Mouse (Mus musculus) c-Kit-positive CD71-negative TER-119-negative erythroid progenitor cells, embryonic 14.5 days (primary cell): ENCODE data around the gene Apbb2.
A peak's percentile ranks its signal among the peaks of the same experiment; 100 is the strongest.

Source experiments
- DNase-seq: peaks from one replicate; pipeline ENCODE4 v3.0.0-alpha.2; 2013; ENCODE audit warnings: low read depth

Gene Apbb2

DNA sequence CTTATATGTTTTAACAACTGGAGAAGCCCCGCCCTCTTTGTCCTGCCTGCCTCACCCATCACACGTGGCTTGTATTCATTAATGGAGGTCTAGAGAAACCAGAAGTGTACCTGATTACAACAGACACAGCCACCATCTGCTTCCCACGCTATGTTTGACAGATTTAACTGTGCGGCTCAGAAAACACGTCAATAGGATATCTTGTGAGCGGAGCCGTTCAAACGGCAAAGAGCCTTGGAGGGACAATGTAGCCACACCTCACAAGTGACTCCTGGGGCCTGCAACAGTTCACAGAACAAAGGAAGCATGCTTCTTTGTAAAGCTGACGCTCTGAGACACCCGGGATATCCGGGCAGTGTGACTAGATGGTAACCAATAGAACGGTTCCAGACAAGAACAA is 145.0 kb downstream of the Apbb2 start:
- DNase-seq: no peak

DNA sequence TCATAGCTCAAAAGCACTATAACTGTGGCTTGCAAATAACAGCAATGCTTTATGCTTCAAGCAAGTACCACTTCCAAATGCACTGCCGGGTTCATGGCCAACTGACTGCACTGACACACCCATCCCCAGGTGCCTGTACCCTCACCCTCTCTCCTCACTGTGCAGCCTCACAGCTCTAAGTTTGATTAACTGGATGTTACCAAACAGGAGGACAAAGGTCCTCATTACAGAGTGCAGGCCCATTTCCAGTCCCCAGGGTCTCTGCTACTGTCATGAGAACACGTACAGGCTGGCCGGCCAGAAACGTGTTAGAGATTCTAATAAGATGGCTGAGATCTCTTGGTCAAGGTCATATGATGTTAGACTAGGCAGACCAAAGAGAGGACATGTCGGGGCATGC is 147.7 kb downstream of the Apbb2 start:
- no peak for DNase-seq

DNA sequence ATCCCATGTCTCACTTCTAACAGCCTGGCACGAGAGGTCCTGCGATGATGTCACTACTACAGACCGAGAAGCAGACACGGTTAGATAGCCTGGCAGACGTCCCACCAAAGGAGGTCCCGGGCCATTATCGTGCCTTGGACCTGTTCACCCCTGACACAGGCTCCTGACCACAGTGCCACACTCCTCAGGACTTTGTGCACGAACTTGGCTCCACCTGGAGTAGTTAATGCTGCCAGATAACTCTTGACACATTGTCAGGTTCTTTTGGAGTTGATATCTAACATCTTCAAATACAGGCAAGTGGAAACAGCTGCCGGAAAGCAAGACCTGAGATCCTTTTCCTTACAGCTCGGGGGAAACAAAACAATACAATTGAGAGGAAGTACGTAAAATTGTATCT is 148.9 kb downstream of the Apbb2 start:
- DNase-seq: no peak

DNA sequence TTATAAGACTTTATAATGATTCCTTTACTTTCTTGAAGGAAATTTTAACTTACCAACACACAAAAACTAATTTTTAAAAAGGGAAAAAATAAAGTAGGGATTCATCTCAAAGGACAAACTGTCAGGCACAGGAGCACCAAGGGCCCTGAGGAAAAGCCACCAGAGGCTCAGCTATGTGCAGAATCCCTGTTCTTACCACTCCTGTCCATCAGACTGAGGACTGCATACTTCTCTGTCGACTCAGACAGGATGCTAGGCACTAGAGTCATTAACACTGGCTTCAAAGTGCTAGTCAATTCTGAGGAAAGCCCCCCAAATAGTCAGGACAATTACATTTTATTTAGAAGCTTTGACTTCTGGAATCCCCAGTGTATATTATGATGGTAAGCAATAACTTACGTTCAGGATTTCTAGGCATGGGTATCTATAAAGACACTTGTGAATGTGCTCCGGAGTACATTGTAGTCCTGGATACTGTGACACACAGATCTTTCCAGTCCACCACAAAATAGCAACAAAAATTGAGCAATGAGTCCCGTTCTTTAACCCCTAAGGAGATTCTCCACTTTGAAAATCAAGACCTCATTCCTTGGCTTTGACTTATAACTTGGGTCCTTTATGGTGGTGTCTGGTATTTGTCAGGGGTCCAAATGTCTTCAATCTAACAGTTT is 150.1 kb downstream of the Apbb2 start:
- no peak for DNase-seq

DNA sequence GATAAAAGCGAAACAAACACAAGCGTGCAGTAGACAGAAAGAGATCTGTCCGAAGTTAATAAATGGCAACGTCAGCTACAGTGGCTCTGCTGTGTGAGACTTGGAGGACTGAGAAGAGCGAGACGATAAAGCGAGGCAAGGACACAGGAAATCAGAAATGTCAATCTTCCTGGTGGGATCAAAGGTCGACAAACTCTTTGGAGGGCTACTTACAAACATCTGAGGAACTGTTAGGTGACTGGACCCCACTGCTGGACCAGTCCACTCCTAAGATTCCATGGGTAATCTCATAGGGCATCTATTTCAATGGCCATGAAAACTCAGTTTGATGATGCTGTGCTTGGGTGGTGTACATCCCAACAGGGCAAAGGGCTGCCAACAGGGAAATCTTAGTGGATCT is 155.9 kb downstream of the Apbb2 start:
- DNase-seq: no peak

DNA sequence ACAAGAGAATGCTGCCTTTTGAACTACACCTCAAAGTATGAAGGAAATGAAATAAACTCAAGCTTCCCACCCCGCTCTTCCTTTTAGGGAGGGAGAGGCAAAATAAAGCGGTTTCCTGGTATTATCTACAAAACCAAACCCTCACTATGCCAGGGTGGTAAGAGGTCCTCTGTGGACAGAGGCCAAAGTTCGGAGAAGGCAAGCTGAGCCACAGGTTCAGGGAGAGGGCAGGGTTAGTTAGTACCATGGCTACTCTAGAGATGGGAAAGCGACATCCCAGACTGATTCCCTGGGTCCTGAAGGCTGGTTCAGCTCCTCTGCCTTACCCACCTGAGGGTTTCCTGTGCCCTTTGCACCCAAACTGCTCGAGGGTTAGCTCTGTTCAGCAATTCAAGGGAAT is 159.7 kb downstream of the Apbb2 start:
- DNase-seq: no peak

DNA sequence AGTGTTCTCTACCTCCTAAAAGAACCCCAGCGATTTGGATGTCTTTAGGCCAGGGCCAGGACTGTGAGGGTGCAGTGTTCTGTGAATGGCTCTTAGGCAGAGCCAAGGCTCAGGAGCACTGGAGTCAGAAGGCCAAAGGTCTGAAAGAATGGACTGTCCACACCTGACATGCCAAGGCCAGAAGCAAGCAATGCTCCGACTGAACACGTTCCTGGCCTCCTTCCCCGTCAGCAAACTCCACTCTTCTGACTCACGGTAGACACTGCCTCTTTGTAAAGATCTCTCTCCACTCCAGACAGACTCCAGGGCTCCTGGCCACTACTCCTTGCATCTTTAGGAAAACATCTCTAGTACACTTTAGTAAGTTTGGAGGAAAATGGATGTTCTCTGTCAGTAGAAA is 163.3 kb downstream of the Apbb2 start:
- DNase-seq: no peak

DNA sequence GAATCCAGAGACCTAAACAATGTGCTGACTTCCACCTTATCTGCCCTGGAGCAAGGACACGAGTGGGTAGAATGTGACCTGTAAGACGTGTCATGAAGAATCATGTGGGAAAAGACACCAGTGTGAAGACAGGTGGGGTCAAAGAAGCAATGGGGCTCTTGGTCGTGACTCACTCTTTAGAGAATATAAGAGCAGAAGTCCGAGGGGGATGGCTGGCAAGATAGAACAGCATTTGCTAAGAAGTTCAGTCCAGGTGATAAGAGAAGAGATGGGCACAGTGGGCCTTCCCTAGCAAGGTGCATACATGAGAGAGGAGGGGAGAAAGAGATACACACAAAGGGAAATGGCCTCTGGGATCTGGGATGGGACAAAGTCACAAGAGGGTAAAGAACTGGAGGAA is 163.8 kb downstream of the Apbb2 start:
- DNase-seq: no peak

DNA sequence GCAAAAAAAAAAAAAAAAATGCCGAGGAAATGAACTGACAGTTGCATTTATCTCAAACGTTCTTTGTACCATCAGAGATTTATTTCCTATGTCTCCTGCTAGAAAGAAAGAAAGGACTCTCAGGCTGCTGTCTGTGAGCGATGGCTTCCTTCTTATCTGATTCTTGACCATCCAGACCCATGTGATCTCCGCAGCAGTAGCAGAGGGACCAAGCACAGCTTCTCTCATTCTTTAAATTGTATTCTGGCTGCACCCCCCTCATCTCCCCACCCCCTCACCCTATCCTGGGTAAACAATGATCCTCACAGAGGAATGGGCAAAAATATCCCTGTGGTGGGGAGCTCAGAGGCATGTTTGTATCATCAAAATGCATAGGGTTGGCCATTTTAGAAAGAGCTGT is 165.5 kb downstream of the Apbb2 start:
- DNase-seq: no peak

DNA sequence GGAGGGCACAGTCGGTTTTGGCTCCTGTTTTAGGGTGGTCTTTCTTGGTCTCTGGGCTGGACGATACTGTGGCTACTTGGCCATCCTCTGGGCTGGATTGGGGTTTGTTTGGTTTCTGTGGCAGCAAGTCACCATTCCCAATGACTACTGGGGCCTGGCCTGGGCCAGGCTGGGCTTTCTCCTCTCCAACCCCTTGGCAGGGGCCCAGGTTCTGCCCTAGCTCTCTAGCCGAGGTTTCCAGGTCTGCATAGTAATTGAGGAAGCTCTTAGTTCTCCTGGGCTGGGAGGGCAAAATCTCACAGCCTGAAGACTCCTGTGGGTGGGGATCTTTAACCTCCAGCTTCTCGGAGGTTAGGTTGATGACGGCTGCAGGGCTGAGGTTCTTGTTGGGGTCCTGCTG is 167.0 kb downstream of the Apbb2 start:
- no peak for DNase-seq

DNA sequence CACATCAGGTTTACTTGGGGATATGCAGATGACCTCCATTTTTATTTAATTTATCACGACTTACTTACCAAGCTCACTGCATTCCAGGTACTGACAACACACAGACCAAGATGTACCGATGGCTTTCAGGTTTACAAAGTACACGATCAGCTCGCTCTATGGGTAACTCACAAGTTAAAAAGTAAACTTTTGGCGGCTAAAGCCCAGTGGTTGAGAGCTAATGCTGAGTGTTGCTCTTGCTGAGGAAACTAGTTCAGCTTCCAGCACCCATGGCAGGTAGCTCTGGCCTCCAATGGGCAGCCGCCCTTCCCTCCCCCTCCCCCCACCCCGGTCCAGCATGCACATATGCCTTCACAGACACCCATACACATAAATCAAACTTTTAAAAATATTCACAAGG is 173.1 kb downstream of the Apbb2 start:
- no peak for DNase-seq

DNA sequence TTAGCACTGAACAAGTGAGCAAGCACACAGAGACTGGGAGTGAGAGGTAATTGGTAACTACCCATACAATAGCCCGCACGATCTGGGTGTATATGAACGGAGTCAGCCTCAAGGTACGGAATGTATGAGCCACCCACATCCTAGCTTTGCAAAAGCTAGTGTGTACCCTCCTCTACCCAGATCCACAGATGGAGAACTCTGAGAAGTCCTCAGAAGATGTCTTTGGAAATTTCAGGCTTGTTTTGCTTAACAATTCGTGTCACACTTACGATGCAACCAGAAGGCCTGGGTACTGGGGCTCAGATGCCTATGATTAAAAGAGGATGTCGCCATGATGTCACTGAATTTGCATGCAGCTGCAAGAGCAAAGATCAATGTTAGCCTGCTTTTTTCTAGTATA is 176.3 kb downstream of the Apbb2 start:
- DNase-seq: no peak

DNA sequence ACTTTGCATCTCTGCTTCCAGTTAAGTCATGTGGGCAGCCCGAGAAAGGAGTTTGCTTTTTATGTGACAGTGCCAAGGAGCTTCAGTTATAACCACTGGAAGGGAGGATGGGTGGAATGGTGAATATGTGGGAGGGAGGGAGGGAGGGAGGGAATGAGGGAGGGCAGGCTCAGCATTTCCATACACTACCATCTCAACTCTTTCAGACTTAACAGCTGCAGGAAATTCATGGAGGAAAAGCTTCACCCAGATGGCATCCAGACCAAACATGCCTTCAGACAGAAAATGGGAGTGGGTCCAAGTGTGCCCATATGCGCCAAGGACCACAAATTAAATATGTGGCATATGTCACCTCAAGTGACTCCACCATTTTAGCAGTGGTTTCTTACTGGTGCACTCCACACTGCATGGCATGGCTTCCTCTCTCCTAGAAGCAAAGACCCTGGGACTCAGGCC is 181.8 kb downstream of the Apbb2 start:
- no peak for DNase-seq

DNA sequence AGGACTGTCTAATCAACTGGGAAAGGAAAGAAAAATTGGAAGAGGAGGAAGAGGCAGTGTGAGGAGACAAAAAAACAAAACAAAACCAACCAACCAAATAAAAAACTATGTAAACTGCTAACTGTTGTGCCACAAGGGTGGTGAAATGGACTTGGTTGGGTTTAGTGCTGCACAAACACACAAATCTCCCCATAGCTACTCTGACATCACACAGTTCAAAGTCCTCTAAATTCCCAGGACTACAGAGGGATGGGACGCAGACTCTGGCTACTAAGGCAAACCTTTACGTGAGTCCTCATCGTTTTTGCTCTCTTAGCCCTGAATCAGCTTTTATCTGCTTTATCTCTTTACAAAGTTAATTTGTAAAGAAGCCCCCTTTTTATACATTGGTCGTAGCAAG is 183.4 kb downstream of the Apbb2 start:
- no peak for DNase-seq

DNA sequence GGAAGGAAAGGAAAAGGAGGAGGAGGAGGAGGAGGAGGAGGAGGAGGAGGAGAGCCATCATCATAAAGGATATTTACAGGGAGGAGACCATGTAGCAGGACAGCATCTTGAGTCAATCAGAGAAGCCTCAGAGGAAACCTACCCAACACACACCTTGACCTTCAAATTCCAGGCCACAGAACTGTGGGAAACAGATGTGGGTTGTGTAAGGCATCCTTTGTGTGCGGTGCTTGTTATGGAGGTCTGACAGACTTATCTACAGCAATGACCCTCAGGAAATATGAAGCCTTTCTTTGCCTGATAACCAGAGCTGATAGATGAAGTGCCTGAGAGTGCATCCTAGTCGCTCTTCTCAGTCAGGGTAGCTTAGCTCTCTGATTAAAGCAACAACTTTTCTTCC is 189.5 kb downstream of the Apbb2 start:
- no peak for DNase-seq

DNA sequence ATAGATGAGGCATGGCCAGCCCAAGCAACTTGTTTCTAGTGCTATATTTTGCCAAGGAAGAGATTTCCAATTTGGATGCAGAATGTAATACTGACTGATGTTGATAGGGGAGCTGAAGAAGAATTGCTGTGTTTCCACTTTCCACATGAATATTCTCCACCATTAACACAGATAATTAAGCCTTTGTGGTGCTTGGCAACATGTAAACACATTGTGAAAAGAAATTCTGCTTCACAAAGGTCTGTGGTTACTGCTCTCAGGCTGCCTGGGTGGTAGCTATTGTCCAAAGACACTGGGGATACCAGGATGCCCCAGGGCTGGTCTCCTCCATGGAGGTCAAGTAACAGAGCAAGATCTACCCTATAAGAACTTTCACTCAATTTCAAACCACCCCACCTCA is 190.5 kb downstream of the Apbb2 start:
- no peak for DNase-seq

DNA sequence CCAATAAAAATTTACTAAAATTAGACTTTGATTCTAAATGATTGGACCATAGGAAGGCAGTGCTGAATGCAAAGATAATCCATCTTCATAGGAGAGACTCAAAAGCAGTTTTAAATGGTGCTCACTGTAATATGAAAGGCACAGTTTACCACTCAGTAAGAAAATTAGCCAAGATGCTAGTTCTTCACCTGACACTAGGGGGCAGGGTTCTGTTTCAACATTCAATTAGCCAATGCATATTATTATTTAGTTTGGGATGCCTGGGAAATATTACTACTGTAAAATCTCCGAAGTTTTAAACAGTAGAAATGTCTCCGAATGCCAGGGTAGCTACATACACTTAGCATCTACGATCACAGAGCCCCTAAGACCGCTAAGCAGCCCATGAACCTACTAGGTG is 194.7 kb downstream of the Apbb2 start:
- DNase-seq: peak; percentile 1

DNA sequence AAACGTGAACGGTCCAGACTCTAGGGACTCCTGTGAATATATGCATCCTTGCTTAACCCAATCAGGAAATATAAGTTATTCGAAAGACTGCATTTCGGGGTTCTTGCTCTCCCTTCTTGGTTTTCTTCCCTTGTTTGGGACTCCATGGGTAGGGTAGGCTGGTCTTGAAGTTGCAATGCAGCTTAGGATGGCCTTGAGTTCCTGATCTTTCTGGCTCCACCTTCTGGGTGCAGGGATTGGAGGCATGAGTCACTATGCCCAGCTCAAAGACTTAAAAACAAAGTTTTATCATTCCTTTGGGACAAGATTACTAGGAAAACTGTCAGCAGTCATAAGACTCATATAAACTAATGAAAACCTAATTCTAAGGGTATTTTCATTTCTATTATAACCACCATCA is 195.1 kb downstream of the Apbb2 start:
- no peak for DNase-seq

DNA sequence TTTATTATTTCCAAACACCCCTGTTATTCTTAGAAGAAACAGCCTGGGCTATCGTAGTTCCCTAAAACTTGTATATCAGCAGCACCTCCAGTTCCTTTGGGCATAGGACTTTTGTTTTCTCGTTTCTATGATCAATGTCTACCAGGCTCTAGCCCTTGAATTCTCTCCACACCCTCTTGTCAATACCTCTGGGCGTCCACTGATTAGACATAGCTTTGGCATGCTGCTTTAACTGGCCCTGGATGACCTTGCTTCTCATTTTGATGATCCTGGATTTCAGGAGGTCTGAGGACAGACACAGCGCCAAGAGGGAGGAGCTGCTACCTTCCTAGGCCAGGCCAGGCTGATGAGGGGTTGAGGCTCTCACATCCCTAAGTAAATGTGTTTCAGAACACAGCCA is 196.6 kb downstream of the Apbb2 start:
- DNase-seq: no peak

DNA sequence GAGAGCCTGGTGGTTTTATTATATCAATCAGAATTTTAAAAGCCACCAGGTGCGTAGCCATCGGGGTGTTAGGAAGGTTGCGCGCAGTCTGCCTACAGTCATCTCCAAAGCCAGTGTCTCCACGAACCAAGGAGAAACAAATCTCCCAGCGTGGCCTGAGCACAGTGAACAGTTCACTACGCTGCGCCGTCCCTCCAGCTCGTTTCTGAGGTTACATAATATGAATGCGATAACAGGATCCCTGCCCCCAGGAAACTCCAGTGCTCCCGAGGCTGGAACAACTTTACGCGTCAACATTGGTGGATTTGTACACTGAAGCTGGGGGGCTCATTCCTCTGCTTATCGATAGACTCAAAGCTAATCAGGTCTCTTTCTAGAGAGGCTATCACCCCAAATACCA is 197.4 kb downstream of the Apbb2 start:
- no peak for DNase-seq

DNA sequence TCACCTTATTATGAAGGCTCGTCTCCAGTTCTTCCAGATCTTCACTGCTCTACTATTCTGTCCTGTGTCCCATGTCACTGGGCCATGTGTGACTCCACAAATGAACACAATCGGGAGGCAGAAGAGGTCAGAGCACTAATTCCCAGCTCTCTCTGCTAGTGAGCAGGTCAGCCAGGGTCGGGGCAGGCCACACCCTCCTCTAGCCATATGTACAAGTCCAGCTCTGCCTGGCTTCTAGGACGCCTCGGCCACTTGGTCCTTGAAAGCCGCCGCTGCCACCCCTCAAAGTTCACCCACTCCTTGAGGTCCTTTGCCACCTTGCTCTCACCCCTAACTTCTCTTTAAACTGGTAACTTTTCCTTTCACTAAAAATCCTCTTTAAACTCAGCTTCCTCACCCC is 198.6 kb downstream of the Apbb2 start:
- DNase-seq: no peak

DNA sequence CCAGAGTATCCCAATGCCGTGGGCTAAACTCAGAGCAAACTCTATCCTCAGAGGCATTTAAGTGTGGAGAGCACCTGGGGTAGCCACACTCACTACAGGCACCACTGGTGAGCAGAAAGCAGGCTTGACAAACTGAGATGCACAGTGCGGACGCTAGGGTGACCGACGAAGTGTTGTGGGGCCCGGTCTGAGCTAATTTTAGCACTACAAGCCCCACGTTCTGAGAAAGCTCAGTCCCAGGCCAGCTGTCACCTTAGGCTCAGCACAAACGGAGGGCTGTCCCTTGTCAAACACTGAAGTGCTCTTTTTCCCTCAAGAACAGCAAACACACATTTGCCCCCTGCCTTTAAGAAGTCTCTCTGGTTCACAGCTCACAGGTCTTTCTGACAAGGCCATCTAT is 201.3 kb downstream of the Apbb2 start:
- DNase-seq: no peak

DNA sequence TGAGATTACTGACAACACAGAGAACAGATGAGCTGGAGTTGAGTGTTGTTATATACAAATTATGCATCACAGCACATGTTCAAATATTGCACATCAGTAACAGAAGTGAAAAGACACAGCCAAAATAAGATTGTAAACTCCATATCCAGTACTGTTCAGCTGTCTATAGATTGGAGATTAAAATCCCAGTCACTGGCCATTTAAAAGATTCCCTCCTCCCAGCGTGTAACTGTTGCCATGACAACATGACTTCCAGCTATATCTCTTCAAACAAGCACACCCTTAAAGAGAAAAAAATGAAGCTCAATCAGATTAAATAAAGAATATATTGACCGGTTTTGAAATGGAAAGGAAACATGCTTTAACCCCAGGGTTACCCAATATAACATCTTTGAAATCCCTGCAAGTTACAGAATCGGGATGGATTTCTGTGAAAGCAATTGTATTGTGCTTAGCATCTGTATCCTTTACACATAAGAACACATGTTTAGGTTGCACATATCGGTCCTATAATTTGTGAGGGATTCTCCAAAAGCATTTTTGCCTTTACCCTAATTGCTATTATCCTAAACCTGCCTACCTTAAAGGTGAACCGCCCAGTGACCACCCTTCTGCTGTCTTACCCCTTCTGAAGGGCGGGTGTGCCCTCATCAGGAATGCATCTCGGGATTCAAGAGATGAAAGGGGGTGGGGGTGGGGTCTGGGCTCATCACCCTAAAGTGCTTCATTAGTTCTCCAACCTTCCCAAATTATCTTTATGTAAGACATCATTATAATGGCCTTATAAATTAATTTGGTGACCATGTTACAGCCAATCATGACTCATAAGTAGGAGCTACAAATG is 202.7 kb downstream of the Apbb2 start:
- DNase-seq: no peak
